Mouse (Mus musculus) intestine, embryonic 16.5 days (tissue): ENCODE results near the gene Cdk18. TPM values are rescaled to one million over a fixed set of nuclear protein-coding genes. Genes with fewer than 3 reads are reported as not detected.

Source experiments
- ATAC-seq: fragments of 200-750 bp; cut with Nextera tagmentation; 2 replicates; pipeline ENCODE4 v1.8.0; 2017; ENCODE audit warnings: moderate TSS enrichment, moderate library complexity
- H3K27ac ChIP-seq: fragments of 300-500 bp; sonication (generic); 2 replicates; pipeline ENCODE4 v1.5.1; 2014; ENCODE audit warnings: mild to moderate bottlenecking, low read length
- H3K27me3 ChIP-seq: fragments of 300-500 bp; sonication (generic); replicated peaks from 2 replicates; pipeline ENCODE4 v1.6.1; 2014; ENCODE audit warnings: low read length, control low read depth, mixed read lengths; ENCODE audit not compliant: control insufficient read depth, insufficient read depth
- H3K36me3 ChIP-seq: fragments of 300-500 bp; sonication (generic); 2 replicates; pipeline ENCODE4 v1.6.1; 2014; ENCODE audit warnings: low read length, control low read depth; ENCODE audit not compliant: control insufficient read depth, insufficient read depth
- H3K4me1 ChIP-seq: fragments of 300-500 bp; sonication (generic); 2 replicates; pipeline ENCODE4 v1.6.1; 2014; ENCODE audit warnings: low read length, control low read depth, mixed read lengths; ENCODE audit not compliant: control insufficient read depth, insufficient read depth
- H3K4me2 ChIP-seq: fragments of 300-500 bp; sonication (generic); 2 replicates; pipeline ENCODE4 v1.6.1; 2014; ENCODE audit warnings: low read depth, low read length, control low read depth
- H3K4me3 ChIP-seq: fragments of 300-500 bp; sonication (generic); 2 replicates; pipeline ENCODE4 v1.5.1; 2014; ENCODE audit warnings: mild to moderate bottlenecking, low read length
- H3K9ac ChIP-seq: fragments of 300-500 bp; sonication (generic); 2 replicates; pipeline ENCODE4 v1.6.1; 2014; ENCODE audit warnings: low read depth, low read length
- H3K9me3 ChIP-seq: fragments of 300-500 bp; sonication (generic); 2 replicates; pipeline ENCODE4 v1.6.1; 2016; ENCODE audit warnings: low read length, control low read depth; ENCODE audit not compliant: control insufficient read depth
- WGBS: fragments of 180-500 bp; shearing (Covaris S2); extraction: QIAGEN DNeasy Blood & Tissue Kit; methylation state at CpG from one replicate; pipeline ENCODE4 v1.1.7; 2014; 5-methylcytosine and 5-hydroxymethylcytosine counted together
- polyA plus RNA-seq: library from polyadenylated mRNA; unstranded; fragments of >200 nt; fragmentation: Nextera tagmentation; extraction: Ambion mirVana; gene quantifications from 2 replicates; pipeline ENCODE4 v1.2.1, GENCODE M21; 2015

Cdk18 gene
- polyA plus RNA-seq, 1 experiment from 2014 or later = 16.9 TPM

DNA sequence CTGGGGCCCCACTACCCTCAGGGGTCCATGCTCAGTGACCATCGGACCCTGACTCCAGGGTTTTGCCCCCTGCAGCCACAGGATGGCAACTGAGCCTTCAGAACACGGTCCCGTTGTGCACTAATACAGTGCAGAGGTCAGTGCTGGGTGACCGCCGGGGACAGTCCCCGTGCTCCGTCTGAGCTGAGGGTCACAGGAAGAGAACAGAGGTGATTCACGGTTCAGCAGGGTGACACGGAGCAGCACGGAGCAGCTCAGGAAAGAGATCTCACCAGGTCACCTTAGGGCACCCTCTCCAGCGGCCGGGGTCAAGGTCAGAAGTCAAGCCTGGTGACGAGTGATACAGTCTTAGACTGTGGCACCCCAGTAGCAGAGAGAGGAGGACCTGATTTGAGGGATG is 2.3 kb upstream of the Cdk18 start:
- Histone ChIP-seq H3K27me3 (no peaks in the 10 kb centered on the region), H3K4me1 (peaks cover 13% of the 10 kb centered on the region), H3K27ac (no peak overlapping the region), H3K9ac (no peak overlapping the region), H3K36me3 (no peaks in the 10 kb centered on the region), H3K9me3 (no peaks in the 10 kb centered on the region), H3K4me2 (no peak overlapping the region), H3K4me3 (no peak overlapping the region)
- 62% methylated on average over 13 of the region's 13 CpGs for WGBS
- ATAC-seq = no peak

DNA sequence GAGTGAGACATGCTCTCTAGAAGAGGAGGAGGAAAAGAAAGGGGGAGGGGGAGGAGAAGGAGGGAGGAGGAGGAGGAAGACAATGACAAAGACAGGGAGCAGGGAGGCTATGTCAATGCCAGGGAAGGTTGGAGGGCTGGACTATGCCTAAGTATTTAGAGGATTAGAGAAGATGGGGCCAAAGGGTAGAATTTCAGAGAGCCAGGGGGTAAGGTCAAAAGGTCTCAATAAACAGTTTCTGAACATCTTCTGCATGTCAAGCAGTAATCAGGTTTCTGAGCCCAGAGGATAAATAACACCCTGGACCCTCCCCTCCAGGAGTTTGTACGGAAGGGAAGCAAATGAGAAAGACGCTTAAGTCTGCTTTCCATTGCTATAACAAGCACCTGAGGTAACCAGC is 1.7 kb upstream of the Cdk18 start:
- 78% methylated on average over 2 of the region's 2 CpGs for WGBS
- Histone ChIP-seq H3K4me3 (no peak overlapping the region), H3K4me2 (no peak overlapping the region), H3K27me3 (no peaks in the 10 kb centered on the region), H3K4me1 (peaks cover 13% of the 10 kb centered on the region), H3K27ac (no peak overlapping the region), H3K36me3 (no peaks in the 10 kb centered on the region), H3K9ac (no peak overlapping the region), H3K9me3 (no peaks in the 10 kb centered on the region)
- ATAC-seq = no peak

DNA sequence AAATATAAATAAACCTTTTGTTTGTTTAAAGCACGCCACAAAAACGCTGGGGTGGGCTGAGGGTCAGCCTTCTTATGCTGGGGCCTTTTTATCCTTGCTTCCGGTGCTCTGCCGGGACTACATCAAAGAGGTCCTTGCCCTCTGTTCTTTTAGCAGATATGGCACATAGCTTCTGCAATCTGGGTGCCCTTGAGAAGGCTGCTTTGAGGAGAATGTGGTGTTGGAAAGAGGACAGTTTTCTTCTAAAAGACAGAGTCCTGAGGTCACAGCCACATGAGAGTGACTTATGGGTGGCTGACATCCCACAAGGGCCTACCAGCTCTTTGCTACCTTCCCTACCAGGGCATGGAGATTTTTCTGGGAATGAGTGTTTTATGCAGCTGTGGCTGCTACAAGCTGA is 1.1 kb upstream of the Cdk18 start:
- H3K27ac ChIP-seq = no peak overlapping the region
- H3K4me3 ChIP-seq = no peak overlapping the region
- H3K9ac ChIP-seq = no peak overlapping the region
- 51% methylated on average over 4 of the region's 4 CpGs for WGBS
- ATAC-seq = no peak
- H3K4me1 ChIP-seq = peaks cover 13% of the 10 kb centered on the region
- H3K27me3 ChIP-seq = no peaks in the 10 kb centered on the region
- no peak overlapping the region for H3K4me2 ChIP-seq
- no peaks in the 10 kb centered on the region for H3K9me3 ChIP-seq
- H3K36me3 ChIP-seq = no peaks in the 10 kb centered on the region

DNA sequence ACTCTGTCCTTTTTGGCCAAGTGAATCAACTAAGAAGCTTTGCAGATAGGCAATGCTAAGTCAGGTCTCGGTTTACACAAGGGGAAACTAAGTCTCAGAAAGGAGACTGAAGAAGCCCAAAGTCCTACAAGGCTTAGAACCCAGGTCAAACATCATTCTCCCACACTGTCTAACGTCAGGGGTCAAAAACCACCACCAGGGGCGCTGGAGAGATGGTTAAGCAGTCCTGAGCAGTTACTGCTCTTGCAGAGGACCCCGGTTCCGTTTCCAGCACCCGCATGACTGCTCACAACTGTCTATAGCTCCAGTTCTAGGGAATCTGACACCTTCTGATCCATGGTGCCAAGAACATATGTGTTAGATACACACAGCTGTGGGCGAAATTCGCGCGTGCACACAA is 687 bp upstream of the Cdk18 start:
- Histone ChIP-seq H3K36me3 (no peaks in the 10 kb centered on the region), H3K9me3 (no peaks in the 10 kb centered on the region), H3K4me3 (no peak overlapping the region), H3K27me3 (no peaks in the 10 kb centered on the region), H3K27ac (0 out of 2 replicates have a peak overlapping the region, but pooled peaks have one; percentile 29), H3K4me2 (no peak overlapping the region), H3K4me1 (peaks cover 13% of the 10 kb centered on the region), H3K9ac (peak overlapping the region; percentile 82; the same call in 1 of the 2 replicates)
- peak; percentile 11; the same call in 1 of the 2 replicates for ATAC-seq
- WGBS = 57% methylated on average over 10 of the region's 10 CpGs

DNA sequence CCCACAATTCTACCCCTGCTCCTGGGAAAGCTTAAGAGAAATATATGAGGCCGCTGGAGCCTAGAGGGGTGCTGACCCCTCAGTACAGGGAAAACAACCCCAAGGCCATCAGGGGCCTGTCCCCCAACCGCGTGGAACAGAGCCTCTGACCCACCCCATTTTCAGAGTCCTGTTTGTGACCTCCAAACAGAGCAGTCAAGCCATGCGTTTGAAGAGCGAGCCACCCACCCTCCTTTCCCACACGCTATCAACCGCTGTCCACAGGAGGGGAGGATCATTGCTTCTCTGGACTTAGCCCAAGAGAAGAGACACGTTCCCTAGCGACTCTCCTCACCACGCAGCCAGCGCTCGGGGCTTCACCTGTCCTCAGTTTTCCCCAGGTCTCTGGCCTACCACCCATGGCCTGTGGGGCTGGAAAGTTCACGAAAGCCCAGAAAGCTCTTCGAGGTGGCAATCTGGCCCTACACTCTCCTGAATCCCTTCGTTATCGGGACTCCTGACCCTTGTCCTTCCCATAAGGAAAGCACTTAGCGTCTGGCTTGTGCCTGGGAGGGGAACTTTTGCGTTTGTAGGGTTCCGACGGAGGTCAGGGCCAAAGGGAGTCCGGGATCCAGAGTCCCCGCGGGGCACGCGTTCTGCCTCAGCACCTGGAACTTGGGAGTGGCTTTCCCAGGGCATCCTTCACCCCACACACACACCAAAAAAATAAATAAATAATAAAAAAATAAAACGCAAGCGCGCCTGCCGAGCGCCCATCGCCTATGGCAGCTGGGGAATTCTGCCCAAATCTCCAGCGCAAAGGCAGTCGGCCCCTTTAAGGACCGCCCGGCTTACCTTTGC is 688 bp downstream of the Cdk18 start:
- Histone ChIP-seq H3K36me3 (no peaks in the 10 kb centered on the region), H3K9ac (peak overlapping the region; percentile 82), H3K27me3 (no peaks in the 10 kb centered on the region), H3K4me2 (peak overlapping the region; percentile 93), H3K4me1 (peaks cover 14% of the 10 kb centered on the region), H3K4me3 (peak overlapping the region; percentile 75), H3K9me3 (no peaks in the 10 kb centered on the region), H3K27ac (peak overlapping the region; percentile 80)
- peak; percentile 53 for ATAC-seq
- 7% methylated on average over 35 of the region's 35 CpGs for WGBS

DNA sequence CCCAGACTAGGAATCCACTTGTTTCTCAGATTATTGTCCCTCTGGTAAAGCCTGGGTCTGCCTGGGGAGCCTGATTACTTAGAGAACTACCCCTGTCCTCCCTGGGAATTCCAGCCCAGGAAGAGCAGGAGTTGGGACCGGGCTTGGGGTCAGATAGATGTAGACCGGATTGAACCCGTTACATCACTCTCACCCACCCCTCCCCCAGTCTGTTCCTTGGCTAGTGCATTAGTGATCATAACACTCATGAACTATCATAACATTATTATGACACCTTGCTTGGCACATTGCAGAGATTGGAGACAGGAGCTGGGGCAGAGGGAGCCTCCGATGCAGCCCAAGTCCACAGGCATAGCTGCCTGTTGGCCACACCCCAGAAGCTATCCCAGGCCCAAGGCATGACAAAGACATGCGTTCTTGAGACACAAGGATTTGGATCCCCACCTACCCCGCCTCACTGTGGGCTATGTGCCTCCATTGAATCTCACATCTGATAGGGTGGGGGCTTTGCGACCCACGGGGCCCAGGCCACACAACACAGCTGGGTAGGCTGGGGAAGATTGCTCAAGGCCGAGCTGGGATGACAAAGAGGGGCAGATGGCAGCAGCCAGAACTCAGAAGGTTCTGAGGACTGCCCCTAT is 1.4 kb downstream of the Cdk18 start:
- Histone ChIP-seq H3K4me3 (peak overlapping the region; percentile 75), H3K4me2 (peak overlapping the region; percentile 93), H3K36me3 (no peaks in the 10 kb centered on the region), H3K27ac (peak overlapping the region; percentile 80; the same call in 1 of the 2 replicates), H3K9me3 (no peaks in the 10 kb centered on the region), H3K9ac (peak overlapping the region; percentile 82), H3K4me1 (peaks cover 21% of the 10 kb centered on the region), H3K27me3 (no peaks in the 10 kb centered on the region)
- 55% methylated on average over 9 of the region's 9 CpGs for WGBS
- peak; percentile 7; the same call in 1 of the 2 replicates for ATAC-seq

DNA sequence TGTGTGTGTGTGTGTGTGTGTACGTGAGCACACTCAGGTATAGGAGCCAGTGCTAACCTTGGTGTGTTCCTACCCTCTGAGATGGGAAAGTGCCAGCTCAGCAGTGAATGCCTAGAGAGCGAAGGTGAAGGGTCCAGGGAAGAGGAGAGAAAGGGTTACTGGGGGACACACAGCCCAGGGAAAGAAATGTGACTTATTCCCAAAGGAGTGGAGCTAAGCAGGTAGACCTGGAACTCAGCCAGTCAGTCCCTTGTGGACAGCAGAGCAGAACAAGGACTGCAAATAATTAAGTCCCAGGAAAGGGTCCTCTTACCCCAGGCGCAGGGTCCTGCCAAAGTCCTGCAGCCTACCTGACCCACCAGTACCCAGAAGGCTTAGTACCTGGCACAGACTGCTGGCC is 2.6 kb downstream of the Cdk18 start:
- H3K27ac ChIP-seq = no peak overlapping the region
- no peak overlapping the region for H3K4me3 ChIP-seq
- H3K36me3 ChIP-seq = no peaks in the 10 kb centered on the region
- H3K4me1 ChIP-seq = peaks cover 25% of the 10 kb centered on the region
- no peaks in the 10 kb centered on the region for H3K9me3 ChIP-seq
- no peak overlapping the region for H3K9ac ChIP-seq
- no peaks in the 10 kb centered on the region for H3K27me3 ChIP-seq
- H3K4me2 ChIP-seq = no peak overlapping the region
- 86% methylated on average over 3 of the region's 3 CpGs for WGBS
- no peak for ATAC-seq

DNA sequence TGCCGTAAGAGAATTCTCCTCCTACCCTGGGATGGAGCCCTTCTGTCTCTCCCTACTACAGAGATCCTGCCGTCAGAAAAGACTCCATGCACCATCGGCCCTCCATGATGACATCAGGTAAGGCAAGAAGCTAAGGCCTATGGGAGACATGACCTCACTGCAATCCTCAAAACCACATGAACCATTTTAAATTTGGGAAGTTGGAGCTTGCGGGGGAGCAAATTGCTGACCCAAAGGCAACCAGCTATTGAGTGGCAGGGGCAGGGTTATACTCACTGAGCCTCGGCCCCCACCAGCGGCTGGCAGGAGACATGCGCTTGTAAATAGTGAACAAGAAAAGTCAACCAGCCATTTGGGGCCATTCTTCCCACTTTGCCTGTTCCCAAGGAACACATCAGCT is 3.9 kb downstream of the Cdk18 start:
- Histone ChIP-seq H3K4me1 (peaks cover 25% of the 10 kb centered on the region), H3K27me3 (no peaks in the 10 kb centered on the region), H3K9ac (no peak overlapping the region), H3K27ac (no peak overlapping the region), H3K4me2 (no peak overlapping the region), H3K4me3 (no peak overlapping the region), H3K36me3 (no peaks in the 10 kb centered on the region), H3K9me3 (no peaks in the 10 kb centered on the region)
- ATAC-seq = no peak
- 88% methylated on average over 7 of the region's 7 CpGs for WGBS

DNA sequence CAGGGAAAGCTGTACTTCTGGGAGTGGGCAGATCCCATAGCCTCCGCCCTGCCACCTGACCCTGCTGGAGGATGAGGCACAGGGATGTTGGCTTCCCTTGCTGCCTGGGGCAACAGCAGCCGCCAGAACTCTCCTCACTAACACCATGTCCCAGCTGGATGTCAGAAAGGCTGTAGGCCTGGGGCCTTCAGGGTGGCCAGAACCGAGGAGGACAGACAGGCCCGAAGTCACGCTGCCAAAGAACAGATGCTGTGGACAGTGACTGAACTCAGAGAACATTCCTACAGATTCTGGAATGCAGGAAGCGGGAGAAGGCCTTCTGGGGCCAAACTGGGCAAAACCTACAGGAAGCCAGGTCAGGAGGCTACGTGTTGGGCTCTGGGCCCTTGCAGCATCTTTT is 11.2 kb downstream of the Cdk18 start:
- Histone ChIP-seq H3K4me2 (no peak overlapping the region), H3K36me3 (no peaks in the 10 kb centered on the region), H3K4me1 (peaks cover 33% of the 10 kb centered on the region), H3K27ac (peak overlapping the region; percentile 39), H3K9ac (no peak overlapping the region), H3K9me3 (no peaks in the 10 kb centered on the region), H3K27me3 (no peaks in the 10 kb centered on the region), H3K4me3 (no peak overlapping the region)
- ATAC-seq = no peak
- WGBS = 51% methylated on average over 7 of the region's 7 CpGs
